Mouse (Mus musculus) cerebellum, adult 2 months (tissue): ENCODE results near the gene Rbm47. TPM values are rescaled to one million over a fixed set of nuclear protein-coding genes. Genes with fewer than 3 reads are reported as not detected.

Source experiments
- DNase-seq, 2 experiments: peaks; one replicate each; pipeline ENCODE4 v3.0.0; 2021
- H3K27ac ChIP-seq: fragments of 200-500 bp; 2 replicates; pipeline ENCODE4 v1.5.1; 2012; ENCODE audit warnings: low read length, control low read depth, inconsistent platforms; ENCODE audit not compliant: insufficient read depth
- H3K27me3 ChIP-seq: fragments of 200-500 bp; 2 replicates; pipeline ENCODE4 v1.6.1; 2012; ENCODE audit warnings: inconsistent platforms, mild to moderate bottlenecking, low read length, moderate library complexity; ENCODE audit not compliant: control insufficient read depth, insufficient read depth
- H3K4me1 ChIP-seq: fragments of 200-500 bp; 2 replicates; pipeline ENCODE4 v1.6.1; 2011; ENCODE audit warnings: low read length; ENCODE audit not compliant: control insufficient read depth, insufficient read depth
- H3K4me3 ChIP-seq: fragments of 200-500 bp; replicated peaks from 2 replicates; pipeline ENCODE3; 2011; ENCODE audit warnings: mild to moderate bottlenecking, low read depth, low read length, control low read depth; ENCODE audit not compliant: insufficient read depth
- CTCF ChIP-seq: fragments of 200-500 bp; IDR thresholded peaks from 2 replicates; pipeline ENCODE4 v1.5.1; 2011; ENCODE audit warnings: low read depth, mild to moderate bottlenecking, control low read depth, low read length, moderate library complexity, borderline replicate concordance; ENCODE audit not compliant: insufficient read depth
- POLR2A ChIP-seq: fragments of 200-500 bp; IDR thresholded peaks from 2 replicates; pipeline ENCODE4 v1.6.1; 2011; ENCODE audit warnings: low read length, control low read depth, borderline replicate concordance; ENCODE audit not compliant: insufficient read depth
- WGBS: fragments of 180-500 bp; shearing (Covaris S2); methylation state at CpG from one replicate; pipeline ENCODE4 v1.1.7; 2018; 5-methylcytosine and 5-hydroxymethylcytosine counted together
- polyA plus RNA-seq: library from polyadenylated mRNA; depleted of rRNA; stranded (reverse); fragments of >200 nt; gene quantifications from 2 replicates; pipeline ENCODE4 v1.2.3, GENCODE M21; 2012

Gene Rbm47
- polyA plus RNA-seq, 1 experiment, result 0.49 TPM

DNA sequence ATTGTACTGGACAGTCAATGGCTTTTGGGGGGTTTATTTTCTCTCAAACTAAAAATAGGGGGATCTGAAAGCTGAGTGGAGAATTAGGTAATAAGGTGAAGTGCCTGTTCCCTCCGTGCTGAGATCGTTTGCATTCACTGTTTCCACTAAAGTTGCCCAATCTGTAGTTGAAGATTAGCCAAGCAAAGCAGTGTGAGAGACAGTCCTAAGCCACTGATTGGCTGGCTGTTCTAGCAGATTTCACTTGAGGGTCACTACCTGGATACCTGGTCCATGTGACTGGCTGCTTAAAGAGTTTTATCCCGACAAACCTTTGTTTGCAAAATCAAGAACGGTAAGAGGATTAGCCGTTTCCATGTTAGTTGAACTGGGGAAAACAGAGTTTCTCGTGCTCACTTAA lies 58.7 kb downstream of the Rbm47 start:
- 68% methylated on average over 6 of the region's 6 CpGs for WGBS
- no peak overlapping the region for H3K27ac ChIP-seq

GRCm38 (mm10) chr5:66112059-66112458 lies 60.9 kb downstream of the Rbm47 start:
- WGBS, result 75% methylated on average over 8 of the region's 8 CpGs
- no peaks in the 10 kb centered on the region for H3K4me1 ChIP-seq
- H3K27me3 ChIP-seq, result no peaks in the 10 kb centered on the region
- DNase-seq, result no peak
- TF ChIP-seq CTCF, result no peak
- TF ChIP-seq POLR2A, result no peak
- no peak overlapping the region for H3K4me3 ChIP-seq
- no peak overlapping the region for H3K27ac ChIP-seq

More for the DNA sequence above, 58.7 kb downstream of the Rbm47 start:
- TF ChIP-seq POLR2A (no peak), CTCF (no peak)
- H3K27me3 ChIP-seq, result no peaks in the 10 kb centered on the region
- DNase-seq, result no peak
- H3K4me1 ChIP-seq, result no peaks in the 10 kb centered on the region
- no peak overlapping the region for H3K4me3 ChIP-seq

DNA sequence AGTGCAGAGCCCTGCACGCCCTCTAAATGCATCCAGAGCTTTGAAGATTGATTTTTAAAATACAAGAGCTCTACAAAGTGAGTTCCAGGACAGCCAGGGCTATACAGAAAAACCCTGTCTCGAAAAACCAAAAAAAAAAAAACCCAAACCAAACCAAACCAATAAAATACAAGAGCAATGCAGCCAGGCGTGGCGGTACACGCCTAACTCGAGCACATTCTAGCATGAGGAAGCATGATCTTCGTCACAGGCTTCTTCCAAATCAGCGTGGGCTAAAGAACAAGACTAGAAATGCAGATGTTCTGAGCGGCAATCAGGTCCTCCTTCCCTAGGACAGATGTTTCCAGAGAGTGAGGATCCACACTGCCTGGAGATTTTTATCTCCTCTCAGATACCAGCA lies 66.5 kb downstream of the Rbm47 start:
- WGBS, result 86% methylated on average over 9 of the region's 9 CpGs
- Histone ChIP-seq H3K4me1 (no peaks in the 10 kb centered on the region), H3K4me3 (no peak overlapping the region), H3K27ac (no peak overlapping the region), H3K27me3 (no peaks in the 10 kb centered on the region)
- no peak for DNase-seq
- TF ChIP-seq POLR2A (no peak), CTCF (no peak)

- Histone ChIP-seq H3K27ac (no peak overlapping the region), H3K4me1 (no peaks in the 10 kb centered on the region), H3K4me3 (no peak overlapping the region), H3K27me3 (no peaks in the 10 kb centered on the region)
- 90% methylated on average over 7 of the region's 7 CpGs for WGBS
- no peak for DNase-seq
- TF ChIP-seq POLR2A, result no peak
- no peak for TF ChIP-seq CTCF
These were observed 67.0 kb downstream of the Rbm47 start for GRCm38 (mm10) chr5:66105946-66106345.

GRCm38 (mm10) chr5:66105366-66105765 lies 67.6 kb downstream of the Rbm47 start:
- no peaks in the 10 kb centered on the region for H3K27me3 ChIP-seq
- no peak overlapping the region for H3K27ac ChIP-seq
- WGBS, result 75% methylated on average over 3 of the region's 3 CpGs
- no peak for DNase-seq
- no peak overlapping the region for H3K4me3 ChIP-seq
- TF ChIP-seq POLR2A, result no peak
- TF ChIP-seq CTCF, result no peak
- no peaks in the 10 kb centered on the region for H3K4me1 ChIP-seq

DNA sequence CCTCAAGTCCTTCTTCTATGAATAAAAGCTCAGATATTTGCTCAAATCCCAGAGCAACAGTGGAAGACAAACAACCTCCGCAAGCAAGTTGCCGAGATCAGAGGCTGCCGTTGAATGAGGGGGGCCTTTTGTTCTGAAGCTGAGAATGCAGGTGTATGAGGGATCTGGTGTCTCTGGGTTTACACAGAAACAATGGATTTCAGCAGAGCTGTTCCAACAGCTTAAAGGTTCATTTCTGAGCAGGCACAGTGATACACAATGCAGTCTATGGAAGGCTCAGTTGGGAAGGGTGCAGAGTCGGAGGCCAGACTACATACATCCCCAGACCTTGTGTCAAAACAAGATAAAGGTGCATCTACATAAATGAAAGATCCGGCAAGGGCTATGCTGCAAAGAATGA lies 69.5 kb downstream of the Rbm47 start:
- DNase-seq, result no peak
- Histone ChIP-seq H3K27me3 (no peaks in the 10 kb centered on the region), H3K4me1 (no peaks in the 10 kb centered on the region), H3K27ac (no peak overlapping the region), H3K4me3 (no peak overlapping the region)
- TF ChIP-seq CTCF, result no peak
- TF ChIP-seq POLR2A, result no peak
- WGBS, result 85% methylated on average over 5 of the region's 5 CpGs

DNA sequence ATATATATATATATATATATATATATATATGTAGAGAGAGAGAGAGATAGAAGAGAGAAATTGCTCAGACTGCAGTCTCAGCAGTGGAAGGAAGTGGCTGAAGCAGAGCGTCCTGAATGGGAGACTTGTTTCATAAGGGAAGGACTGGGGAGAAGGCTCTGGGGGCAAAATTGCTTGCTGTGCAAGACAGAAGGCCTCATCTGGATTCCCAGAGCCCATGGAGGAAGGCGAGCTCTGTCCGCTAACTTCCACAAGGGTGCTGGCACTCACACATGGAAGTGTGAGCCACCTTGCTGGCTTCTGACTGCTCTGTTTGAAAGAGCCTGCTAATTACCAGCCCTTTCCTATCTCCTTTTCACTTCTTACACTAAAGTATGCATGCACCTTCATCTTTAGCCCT lies 70.1 kb downstream of the Rbm47 start:
- no peaks in the 10 kb centered on the region for H3K4me1 ChIP-seq
- DNase-seq, result no peak
- TF ChIP-seq CTCF (no peak), POLR2A (no peak)
- H3K4me3 ChIP-seq, result no peak overlapping the region
- H3K27ac ChIP-seq, result no peak overlapping the region
- H3K27me3 ChIP-seq, result no peaks in the 10 kb centered on the region
- WGBS, result 87% methylated on average over 3 of the region's 3 CpGs

- no peaks in the 10 kb centered on the region for H3K27me3 ChIP-seq
- DNase-seq, result no peak
- 73% methylated on average over 3 of the region's 3 CpGs for WGBS
- H3K4me3 ChIP-seq, result no peak overlapping the region
- no peak for TF ChIP-seq POLR2A
- no peak overlapping the region for H3K27ac ChIP-seq
- H3K4me1 ChIP-seq, result no peaks in the 10 kb centered on the region
These were observed 71.3 kb downstream of the Rbm47 start for GRCm38 (mm10) chr5:66101577-66101976.

GRCm38 (mm10) chr5:66100322-66100721 lies 72.6 kb downstream of the Rbm47 start:
- H3K27me3 ChIP-seq, result no peaks in the 10 kb centered on the region
- no peak overlapping the region for H3K27ac ChIP-seq
- WGBS, result 57% methylated on average over 8 of the region's 8 CpGs
- no peak for TF ChIP-seq POLR2A
- TF ChIP-seq CTCF, result no peak
- H3K4me1 ChIP-seq, result no peaks in the 10 kb centered on the region
- H3K4me3 ChIP-seq, result no peak overlapping the region
- DNase-seq, result no peak
